Mouse (Mus musculus) liver, postnatal 0 days (tissue): ENCODE data around the gene Kat6b.

Experiments
- CTCF ChIP-seq: sonication (generic); IDR thresholded peaks from 2 replicates; pipeline ENCODE4 v1.5.1; 2016; ENCODE audit warnings: antibody characterized with exemption, low read depth
- EP300 ChIP-seq: IDR thresholded peaks from 2 replicates; pipeline ENCODE4 v1.6.1; 2016; ENCODE audit warnings: antibody characterized with exemption, low read depth, mild to moderate bottlenecking

DNA sequence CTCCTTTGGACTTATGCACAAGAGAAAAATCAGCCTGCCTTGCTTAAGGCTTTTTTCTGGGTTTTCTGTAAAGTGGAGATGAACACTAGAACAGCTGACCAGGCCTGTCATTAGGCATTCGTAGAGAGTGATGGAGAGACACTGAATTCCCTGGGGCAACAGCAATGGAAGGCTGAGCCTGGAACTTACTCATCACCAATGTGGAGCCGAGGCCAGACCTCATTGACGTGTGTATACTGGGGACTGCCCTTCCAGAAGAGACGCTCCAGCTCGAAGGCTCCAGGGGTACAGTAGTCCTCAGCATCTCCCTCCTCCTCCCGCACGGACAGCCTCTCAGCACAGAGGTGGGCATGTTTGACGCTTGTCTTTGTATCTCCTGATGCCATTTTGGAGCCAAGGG, 221.5 kb downstream of the Kat6b start:
- no peak for TF ChIP-seq CTCF
- no peak for TF ChIP-seq EP300
